Mouse (Mus musculus) common myeloid progenitor, adult 5-6 weeks (primary cell): ENCODE data around the gene Plcd3. TPM values are rescaled to one million over a fixed set of nuclear protein-coding genes. Genes with fewer than 3 reads are reported as not detected.
A peak's percentile ranks its signal among the peaks of the same experiment; 100 is the strongest.

Source experiments
- ATAC-seq: replicated peaks from 2 replicates; pipeline ENCODE4 v1.8.0; 2016; ENCODE audit warnings: low read depth, mild to moderate bottlenecking, moderate TSS enrichment, inconsistent platforms; ENCODE audit not compliant: poor library complexity, severe bottlenecking
- total RNA-seq: library from RNA; stranded (forward); fragments of 200-1000, 187-1606 nt; gene quantifications from 2 replicates; pipeline ENCODE4 v1.2.3, GENCODE M21; 2017

Gene Plcd3
- total RNA-seq, 1 experiment from 2014 or later = 0.27 TPM

DNA sequence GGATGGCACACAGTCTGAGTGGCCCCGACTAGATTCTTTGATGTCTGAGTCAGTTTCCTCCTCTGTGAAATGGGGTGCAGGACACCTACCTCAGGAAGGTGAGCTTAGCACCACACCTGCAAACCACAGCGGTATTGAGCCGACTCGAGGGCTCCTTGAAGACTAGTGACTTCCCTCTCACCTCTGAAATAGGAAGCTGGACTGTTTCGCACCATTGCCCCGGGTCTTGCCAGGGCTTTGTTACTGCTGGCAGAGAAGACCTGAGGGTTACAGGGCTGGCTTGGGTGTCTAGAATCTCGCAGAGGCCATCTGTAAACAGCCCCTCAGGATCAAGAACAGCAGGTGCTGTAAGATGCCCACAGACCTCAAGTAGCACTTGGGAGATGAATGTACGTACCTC is 1.1 kb downstream of the Plcd3 start:
- ATAC-seq = no peak

DNA sequence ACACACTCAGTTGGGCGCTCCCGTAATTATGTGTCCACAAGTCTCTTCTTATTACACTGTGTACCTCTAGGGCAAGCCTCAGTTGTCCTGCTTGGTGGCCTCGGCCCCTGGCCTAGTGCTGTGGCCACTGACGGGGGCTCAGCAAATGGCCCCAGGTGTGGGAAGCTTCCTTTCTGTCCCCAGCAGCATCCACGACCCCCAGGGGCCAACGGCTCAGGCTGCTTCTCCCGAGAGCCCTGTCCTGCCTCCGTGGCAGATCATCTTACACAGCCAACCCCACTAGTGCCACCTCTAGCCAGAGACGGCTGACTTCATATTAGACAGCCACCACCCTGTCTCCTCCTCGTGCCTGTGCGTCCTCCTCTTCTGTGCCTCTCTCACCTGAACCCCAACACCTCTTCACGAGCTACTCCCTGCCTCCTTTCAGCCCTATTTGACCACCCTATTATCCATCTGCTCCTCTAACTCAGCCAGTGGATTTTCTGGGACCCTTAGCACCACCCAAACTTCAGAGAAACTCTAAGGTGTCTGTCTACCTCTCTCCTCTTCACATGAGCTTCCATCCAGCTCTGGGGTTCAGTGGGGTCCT is 2.0 kb downstream of the Plcd3 start:
- no peak for ATAC-seq

DNA sequence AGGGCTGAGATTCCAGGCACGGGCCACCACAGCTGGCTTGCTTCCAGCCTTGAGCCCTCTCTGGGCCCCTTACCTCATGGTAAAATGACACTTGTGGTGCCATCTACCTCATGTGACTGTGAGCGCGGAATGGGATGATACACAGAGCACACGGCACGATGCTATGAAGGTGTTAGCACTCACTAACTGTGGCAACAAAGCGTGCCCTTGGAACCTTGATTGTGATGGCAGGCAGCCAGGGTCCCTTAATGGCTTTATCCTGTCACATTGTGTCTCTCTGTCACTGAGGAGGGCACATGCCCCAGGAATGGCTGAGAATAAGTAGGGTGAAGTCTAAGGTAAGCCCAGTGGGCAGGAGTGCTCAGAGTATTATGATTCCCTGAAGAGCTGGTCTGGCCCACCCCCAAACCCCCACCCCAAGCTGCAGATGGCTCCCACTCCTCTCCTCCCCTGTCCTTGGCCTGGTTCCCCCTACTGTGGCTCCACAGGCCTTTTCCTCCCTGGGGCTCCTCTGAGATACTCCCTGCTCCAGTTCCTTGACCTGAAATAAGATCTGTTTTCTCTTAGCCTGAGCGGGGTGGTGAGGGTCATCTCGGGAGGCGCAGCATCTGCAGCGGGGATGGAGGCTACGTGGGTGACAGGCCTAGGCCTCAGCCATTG is 2.8 kb downstream of the Plcd3 start:
- ATAC-seq = no peak

DNA sequence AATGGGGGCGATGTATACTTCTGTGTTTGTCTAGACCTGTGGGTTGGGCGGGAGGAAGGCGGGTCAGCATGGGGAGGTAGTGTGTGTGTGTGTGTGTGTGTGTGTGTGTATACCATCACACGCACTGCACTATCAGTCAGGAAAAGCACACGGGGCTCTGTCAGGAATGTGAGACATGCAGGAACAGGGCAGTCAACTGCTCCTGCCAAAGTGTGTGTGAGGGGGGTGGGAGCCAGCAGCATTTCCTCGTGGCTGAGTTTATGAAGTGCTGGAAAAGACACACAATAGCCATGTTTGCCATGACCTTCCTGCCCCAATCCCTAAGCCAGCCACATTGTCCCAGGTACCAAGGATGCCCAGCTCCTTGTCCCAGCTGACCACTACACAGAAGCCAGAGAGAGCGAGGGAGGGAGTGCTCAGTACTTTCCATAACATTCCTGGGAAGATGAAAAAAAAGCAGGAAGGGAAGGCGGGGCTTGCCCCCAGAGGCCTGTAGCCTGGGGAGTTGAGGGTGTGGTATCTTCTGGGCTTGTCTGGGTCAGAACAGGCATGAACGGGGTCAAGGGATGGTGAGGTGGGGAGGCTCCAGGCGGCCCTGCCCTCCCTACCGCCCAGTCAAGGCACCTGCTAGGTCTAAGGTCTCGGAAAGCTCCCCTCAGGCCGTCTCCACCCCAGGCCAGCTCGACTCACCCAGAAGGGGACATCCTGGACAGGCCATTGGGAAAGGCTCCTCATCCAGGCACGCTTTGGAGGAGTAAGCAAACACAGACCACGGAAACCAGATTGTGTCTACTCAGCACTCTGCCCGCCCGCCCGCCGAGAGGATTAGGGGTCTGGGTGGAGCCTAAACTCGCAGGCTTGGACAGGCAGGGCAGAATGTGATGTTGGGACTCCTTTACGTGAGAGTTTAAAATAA is 4.2 kb downstream of the Plcd3 start:
- ATAC-seq = no peak

DNA sequence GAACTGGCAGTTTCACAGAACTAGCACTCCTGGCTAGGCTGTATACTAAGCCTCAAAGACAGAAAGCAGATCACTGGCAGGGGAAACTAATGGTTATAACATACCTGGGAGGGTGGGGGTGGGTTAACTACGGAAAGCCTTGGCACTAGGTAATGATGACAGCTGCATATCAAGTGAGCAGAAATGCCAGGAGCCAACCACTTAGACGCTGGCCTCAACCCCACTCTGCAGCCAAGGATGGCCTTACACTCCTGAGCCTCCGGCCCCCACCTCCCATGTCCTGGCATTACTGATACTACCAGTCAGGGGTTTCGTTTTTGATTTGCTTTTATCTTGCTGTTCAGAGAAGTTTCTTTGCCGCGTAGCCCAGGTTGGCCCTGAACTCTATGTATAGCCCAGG is 5.7 kb downstream of the Plcd3 start:
- ATAC-seq = no peak

DNA sequence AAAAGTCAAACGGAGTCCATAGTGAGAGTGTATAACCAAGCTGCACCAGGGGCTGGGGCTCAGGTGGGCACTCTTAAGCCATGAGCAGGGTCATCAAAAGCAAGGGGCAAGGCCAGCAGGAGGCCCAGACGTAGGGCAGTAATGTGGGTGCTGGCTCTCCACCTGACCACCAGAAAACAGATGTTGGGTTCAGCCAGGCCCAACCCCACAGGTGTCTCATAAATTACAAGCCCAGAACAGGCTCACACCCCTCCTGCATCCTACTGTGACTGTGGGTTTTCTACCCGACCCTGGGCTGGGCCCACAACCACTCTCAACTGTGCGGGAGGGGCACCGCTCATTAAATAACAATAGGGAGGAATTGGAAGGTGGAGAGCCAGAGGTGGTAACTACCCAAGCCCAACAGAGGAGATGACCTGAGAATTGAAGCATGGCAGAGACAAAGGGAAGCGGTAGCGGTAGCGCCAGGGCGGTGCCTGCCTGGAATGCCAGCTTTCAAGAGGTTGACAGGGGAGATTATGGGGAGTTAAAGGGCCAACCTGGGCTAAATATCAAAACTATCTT is 6.3 kb downstream of the Plcd3 start:
- ATAC-seq = no peak

DNA sequence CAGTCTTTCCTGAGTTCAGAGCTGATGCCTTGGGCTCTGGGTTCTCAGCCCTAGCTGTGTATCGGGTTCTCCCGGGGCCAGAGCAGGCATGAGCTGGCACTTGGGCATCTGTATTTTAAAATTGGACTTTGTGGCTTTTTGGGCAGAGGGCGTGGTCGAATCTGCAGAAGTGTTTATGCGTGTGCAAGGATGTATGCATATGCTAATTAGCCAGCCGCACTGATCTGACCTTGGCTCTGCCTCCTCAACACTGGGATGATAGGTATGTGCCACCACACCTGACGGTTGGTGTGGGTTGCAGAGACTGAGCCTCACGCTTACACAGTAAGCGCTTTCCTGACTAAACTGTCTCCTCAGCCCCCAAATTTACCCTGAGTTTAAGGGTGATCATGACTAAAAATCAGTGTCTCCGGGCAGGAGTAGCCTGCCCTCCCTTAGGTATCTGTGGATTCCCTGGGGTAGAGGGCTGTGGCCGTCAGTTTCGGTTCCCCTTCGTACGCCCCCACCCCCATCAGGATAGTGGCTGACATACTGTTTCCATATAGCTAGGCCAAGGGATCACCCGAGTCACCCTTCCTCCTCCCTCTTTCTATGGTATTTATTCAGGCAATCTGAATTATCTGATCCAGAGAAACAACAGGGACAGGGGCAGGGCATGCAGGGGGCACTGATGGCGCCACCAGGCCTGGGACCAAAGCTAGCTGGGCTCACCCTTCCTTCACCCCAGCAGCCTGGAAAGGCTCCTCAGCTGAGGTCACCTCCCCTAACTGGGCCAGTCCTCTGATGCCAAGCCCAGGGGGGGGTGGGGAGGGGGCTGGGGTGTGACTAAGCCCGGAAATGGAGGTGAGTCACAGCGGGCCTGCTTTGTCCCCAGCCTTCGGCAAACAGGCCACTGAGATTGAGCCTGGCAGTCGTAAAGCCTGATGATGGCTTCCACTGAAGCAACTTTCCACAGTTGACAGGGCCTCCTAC is 7.3 kb downstream of the Plcd3 start:
- ATAC-seq = peak; percentile 75

DNA sequence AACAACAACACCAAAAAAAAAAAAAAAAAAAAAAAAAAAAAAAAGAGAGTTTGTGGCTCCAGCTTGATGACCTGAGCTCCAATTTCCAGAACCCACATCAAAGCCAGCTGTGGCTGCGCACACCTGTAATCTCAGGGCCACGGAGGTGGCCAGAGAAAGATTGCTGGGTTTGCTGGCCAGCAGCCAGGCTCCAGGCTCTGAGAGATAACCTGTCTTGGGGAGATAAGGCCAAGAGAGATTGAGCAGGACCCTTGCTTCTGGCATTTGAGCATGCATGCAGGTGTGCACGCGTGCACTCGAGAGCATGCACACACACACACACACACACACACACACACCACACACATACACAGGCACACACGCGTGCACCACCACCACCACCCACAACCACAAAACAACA is 8.2 kb downstream of the Plcd3 start:
- ATAC-seq = no peak

DNA sequence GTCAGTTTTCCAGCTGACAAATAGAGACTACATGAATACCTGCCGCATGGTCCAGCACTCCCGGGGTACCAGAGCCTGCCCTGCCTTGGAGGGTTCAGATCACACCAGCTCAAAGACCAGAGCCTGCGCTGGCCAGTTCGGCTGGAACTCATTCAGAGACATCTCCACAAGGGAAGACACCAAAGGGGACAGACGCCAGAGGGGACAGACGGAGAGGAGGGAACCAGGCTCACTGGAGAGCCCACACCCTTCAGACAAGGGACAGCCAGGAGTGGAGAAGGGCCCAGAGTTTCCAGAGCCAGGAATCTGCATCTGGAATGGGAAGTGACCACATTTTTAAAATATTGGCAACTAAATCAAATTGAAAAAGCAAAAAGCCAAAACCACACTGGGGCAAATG is 19.8 kb downstream of the Plcd3 start:
- no peak for ATAC-seq

DNA sequence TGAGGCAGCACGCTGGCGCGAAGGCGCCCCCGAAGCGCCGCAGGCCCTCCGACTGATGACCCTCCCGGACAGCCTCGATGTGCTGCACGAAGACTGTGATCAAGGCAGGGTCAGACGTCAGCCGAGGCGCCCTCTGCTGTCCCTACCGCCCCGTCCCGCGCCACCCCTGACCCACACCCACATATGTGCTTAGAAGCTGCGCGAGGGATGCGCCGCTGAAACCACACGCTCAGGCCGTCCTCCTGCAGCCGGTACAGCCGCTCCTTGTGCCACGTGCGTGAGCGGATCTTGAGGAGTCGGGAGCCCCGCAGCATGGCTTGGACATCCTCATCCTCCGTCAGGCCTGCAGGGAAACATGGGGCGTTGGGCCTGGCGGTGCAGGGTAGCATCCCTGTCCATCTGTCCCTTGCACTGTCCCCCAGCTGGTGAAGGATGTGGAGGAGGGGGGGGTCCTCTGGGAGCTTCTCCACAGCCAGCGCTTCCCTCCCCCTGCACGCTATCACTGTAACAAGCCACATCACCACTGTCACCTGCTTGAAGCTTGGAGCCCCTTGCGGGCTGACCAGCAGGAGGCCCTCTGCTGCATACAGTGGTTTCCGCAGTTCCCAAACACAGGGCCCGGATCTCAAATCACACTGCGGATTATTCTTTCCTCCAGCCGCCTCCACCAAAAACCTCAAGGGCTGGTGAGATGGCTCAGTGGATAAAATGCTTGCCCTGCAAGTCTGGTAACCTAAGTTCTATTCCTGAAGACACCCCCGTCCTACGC is 21.0 kb downstream of the Plcd3 start:
- peak; percentile 68 for ATAC-seq

DNA sequence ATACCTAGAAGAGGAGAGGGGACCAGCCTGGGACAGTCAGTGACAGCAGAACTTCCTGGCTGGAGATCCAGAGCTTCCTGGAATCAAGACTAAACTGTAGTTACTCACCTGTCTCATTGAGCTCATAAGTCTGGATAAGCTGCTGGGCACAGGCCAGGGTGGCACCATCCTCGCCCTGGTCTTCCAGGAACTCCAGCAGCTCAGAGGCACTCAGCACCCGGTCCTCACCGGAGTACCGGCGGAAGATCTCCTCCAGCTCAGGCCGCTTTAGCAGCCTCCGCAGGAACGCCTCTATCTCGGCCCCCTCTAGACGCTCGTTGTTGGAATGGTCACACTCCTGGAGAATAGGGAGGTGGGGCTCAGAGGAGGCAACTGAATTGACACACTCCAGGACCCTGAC is 23.3 kb downstream of the Plcd3 start:
- ATAC-seq = no peak

DNA sequence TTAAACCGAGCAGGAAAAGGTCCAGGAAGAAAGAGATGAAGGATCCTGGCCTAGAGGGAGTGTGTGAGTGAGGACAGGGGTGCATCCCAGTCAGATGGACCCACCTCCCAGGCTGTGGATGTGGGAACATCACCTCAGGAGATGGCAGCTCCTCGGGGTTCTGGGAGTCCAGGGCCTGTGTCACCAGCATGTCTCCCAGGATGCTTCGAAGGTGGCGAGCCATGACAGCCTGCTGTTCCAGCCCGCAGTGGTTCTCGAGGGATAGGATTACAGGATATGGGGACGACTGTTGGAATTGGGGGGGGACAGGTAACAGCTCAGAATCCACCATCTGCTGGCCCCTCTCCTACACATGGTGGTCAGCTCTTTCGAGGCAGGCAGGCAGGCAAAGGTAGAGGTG is 24.9 kb downstream of the Plcd3 start:
- no peak for ATAC-seq

DNA sequence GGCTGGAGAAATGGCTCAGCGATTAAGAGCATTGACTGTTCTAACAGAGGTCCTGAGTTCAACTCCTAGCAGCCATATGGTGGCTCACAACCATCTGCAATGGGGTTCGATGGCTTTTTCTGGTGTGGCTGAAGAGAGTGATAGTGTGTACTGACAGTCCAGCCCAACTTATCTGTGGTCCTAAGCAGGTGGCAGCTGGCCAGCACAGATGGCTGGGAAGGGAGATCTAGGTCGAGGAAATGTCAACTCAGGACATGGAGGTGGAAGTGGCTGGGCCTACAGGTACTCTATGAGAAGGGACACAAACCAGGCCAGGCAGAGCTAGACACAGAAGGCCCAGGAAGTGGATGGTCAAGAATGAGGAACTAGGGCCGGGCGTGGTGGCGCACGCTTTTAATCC is 25.4 kb downstream of the Plcd3 start:
- 0 out of 2 replicates have a peak, but pooled peaks have one; percentile 26 for ATAC-seq

DNA sequence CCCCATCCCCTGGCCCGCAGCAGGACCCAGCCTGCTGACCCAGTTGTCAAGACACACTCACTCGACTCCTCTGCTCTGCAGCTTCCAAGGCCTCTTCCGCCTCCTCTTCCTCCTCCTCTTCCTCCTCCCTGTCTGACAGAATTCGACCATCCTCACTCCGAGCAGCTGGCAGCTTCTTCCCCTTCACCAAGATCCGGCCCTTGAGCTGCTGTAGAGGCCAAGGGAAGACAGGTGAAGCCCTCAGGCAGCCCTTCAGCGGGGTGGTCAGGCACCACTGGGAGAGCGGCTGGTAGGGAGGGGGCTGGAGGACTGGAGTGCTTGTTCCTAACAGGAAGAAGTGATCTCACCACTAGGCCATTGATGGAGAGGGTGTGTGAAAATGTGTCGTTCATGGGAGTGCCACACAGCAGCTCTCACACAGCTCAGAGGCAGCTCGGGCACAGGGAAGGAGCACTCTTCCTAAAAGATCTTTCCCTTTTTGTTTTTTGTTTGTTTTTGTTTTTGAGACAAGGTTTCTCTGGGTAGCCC is 26.6 kb downstream of the Plcd3 start:
- no peak for ATAC-seq

DNA sequence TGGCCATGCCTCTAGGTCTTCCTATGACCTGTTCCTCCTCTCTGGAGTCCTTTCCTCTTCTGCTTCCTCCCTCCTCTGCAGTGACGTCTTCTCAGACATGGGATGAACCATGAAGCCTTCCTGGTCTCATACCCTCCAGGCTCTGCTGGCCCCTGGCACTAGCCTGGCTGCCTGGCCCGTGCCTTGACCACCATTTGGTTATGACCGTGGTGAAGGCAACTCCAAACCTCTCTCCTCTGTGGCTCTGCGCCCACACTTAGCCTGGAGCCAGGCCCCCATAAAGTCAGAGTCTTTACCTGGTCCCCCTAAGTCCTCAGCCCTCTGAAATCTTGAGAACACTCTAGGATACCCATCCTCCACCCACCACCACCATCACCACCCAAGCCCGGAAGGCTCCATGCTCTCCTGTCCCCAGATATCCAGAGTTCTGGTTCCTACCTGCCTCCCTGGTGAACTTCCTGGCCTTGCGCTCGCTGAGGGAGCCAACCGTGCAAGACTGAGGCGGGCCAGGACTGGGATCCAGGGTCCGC is 27.3 kb downstream of the Plcd3 start:
- no peak for ATAC-seq

DNA sequence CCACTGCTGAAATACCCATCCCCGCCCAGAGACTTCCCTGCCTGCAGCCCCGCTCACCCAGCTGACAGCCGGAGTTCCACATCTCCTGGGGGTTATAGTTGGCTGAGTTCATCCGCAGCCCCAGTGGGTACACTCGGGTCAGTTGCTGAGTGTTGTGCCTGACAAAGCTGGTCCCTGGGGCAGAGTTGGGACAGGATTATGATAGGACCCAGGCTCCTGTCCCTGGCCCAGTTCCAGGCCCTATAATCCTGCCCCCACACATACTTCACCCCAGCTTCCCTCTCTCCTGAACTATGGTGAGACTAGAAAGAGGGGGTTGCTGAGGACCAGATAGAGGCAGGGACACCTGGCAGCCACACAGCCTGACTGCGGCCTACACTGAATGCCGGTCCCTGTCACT is 27.8 kb downstream of the Plcd3 start:
- no peak for ATAC-seq

DNA sequence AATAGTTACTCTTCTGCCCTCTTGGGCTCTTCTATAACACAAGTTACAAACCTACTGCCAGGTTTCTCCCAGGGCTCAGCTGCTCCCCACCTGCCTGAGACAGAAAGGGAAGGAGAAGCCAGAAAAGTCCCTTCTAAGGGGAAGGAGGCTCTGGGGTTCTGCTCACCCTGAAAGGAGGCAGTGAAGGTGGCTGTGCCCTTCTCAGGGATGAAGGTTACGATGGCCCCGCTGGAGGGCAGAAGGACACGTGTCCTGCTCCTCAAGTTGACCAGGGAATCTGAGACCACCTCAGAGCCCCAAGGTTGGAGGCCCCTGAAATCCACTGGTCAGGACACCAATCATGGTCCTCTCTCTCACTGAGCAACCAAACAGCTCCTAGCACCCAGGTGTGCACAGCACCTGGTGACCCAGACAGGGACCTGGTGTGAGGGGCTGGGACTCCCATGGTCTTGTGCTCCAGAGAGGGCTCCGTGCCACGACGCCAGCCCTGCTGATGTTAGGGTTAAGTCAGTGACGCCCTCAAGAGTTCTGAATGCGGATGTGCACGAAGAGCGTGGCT is 31.1 kb downstream of the Plcd3 start:
- no peak for ATAC-seq

DNA sequence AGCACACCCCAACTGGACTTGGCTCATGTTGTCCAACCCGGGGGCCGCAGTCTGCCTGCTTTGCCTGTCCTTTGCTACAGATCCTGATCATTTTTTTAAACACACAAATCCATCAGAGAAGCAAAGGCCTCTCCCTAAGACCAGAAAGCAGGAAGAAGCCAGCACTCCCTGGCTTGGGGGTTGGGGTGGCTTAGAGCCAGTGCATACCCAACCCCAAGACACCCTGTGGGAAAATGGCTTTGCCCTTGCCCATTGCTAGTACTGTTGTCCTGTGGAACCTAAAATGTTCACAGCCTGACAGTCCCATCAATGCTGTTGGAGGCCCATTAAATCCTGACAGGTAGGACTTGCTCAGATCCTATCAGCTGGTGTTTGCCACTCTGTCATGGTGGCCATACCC is 31.7 kb downstream of the Plcd3 start:
- no peak for ATAC-seq
